Mouse (Mus musculus) Muller cell, postnatal 12 days (primary cell): ENCODE measurements around the gene Hoxd3.

Experiments used
- DNase-seq: peaks from one replicate; pipeline ENCODE4 v3.0.0-alpha.2; 2015; ENCODE audit errors: inconsistent ontology term

The Hoxd3 gene

DNA sequence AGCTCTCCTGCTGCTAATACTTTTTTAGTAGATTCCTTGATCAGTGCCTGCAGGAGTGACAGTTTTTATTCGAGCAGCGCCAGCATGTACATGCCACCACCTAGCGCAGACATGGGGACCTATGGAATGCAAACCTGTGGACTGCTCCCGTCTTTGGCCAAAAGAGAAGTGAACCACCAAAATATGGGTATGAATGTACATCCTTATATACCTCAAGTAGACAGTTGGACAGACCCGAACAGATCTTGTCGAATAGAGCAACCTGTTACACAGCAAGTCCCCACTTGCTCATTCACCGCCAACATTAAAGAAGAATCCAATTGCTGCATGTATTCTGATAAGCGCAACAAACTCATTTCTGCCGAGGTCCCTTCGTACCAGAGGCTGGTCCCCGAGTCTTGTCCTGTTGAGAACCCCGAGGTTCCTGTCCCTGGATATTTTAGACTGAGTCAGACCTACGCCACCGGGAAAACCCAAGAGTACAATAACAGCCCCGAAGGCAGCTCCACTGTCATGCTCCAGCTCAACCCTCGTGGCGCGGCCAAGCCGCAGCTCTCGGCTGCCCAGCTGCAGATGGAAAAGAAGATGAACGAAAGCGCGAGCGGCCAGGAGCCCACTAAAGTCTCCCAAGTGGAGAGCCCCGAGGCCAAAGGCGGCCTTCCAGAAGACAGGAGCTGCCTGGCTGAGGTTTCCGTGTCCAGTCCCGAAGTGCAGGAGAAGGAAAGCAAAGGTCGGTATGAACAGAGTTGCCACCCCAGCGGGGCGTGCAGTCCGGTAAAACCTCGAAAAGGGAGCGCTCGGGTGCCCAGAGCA, 19.5 kb upstream of the Hoxd3 start:
- DNase-seq = no peak

DNA sequence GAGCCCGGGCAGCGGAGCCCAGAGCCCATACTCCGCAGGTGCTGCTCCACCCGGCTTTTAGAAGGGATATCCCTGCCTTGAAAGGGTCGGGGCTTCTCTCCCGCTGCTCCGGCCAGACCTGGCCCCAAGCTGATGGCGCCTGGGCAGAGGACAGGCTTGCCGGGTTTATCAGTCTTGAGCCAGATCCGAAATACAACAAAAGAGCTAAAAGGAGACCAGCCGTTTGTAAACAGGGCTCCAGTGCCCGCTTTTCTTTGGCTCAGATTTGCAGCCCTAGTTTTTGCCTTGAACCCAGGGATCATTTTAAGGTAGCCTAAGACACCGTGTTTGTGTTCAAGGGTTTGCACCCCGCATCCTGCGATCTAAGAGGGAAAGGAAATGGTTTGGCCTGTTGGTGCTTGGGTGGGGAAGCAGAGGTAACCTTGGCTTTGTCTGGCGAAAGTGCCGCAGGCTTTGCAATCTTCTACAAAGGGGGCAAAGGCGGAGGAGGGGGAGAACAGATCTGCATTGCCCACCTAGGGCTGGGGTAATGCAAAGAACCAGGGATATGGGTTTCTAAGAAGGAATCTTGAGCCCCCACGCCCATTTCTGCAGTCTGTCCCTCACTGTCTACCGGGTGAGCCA, 18.8 kb upstream of the Hoxd3 start:
- DNase-seq = no peak

DNA sequence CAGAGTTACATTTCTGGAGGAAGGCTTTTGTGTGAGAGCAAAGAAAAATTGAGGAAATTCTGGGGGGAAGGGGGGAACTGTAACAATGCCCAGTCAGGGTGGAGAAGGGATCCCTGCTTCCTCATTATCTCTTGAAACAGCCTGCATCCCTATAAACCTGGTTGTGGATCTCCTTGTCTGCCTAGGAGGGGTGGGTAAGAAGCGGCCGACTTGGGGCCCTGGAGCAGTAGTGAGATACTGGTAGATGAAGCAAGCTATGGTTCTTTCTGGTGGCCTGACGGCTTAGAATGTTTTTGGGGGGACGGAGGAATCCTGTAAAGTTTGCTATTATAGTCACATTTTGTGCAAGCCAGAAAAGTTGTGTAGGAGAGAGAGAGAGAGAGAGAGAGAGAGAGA, 18.3 kb upstream of the Hoxd3 start:
- no peak for DNase-seq

DNA sequence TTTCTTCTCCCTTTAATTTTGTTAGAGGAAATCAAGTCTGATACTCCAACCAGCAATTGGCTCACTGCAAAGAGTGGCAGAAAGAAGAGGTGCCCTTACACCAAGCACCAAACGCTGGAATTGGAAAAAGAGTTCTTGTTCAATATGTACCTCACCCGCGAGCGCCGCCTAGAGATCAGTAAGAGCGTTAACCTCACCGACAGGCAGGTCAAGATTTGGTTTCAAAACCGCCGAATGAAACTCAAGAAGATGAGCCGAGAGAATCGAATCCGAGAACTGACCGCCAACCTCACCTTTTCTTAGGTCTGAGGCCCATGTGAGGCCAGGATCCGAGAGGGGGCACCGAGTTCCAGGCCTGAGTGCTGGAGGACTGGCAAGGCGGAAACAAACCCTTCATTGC, 17.7 kb upstream of the Hoxd3 start:
- DNase-seq = no peak

DNA sequence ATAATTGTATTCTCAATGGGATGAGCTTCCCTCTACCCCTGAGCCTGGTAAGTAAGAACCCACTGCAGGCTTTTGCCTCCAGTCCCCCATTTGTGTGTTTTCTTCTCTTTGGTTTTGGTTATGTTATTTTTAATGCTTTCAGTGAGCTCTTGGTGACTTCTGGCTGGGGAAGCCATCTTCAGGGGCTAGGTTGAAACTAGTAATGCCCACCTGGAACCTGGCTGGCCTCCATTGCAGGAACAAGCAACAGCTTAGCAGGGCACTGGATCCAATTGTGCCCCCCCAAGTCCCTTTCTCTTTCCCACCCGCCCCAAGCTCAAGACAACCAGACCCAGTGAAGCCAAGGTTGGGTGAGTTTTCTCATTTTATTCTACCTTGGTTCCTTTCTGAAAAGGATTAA, 16.3 kb upstream of the Hoxd3 start:
- no peak for DNase-seq

DNA sequence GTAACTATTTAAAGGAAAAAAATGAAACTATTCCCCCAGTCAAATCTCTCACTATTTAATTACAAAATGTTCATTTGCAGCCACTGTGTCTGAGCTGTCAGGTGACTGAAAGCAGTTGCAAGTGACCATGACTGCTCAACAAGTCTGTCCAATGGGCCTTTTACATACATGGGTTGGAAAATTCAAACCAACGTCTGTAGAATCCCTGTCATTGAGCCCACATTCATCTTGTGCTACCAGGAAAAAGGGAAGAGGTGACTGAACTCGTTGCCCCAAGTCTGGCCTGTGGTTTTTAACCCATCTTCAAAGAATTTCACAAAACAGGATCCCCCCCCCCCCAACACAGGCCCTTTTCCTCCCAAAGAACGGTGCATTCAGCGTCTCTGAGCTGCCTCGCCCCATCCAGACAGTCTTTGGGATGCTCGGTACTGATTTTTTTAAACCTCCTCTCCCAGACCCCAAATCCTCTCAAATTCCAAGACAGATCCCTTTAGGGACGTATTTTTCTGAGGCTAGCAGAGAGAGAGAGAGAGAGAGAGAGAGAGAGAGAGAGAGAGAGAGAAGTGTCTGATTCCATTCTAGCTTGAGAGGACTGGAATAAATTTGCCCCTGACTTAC, 15.8 kb upstream of the Hoxd3 start:
- no peak for DNase-seq

DNA sequence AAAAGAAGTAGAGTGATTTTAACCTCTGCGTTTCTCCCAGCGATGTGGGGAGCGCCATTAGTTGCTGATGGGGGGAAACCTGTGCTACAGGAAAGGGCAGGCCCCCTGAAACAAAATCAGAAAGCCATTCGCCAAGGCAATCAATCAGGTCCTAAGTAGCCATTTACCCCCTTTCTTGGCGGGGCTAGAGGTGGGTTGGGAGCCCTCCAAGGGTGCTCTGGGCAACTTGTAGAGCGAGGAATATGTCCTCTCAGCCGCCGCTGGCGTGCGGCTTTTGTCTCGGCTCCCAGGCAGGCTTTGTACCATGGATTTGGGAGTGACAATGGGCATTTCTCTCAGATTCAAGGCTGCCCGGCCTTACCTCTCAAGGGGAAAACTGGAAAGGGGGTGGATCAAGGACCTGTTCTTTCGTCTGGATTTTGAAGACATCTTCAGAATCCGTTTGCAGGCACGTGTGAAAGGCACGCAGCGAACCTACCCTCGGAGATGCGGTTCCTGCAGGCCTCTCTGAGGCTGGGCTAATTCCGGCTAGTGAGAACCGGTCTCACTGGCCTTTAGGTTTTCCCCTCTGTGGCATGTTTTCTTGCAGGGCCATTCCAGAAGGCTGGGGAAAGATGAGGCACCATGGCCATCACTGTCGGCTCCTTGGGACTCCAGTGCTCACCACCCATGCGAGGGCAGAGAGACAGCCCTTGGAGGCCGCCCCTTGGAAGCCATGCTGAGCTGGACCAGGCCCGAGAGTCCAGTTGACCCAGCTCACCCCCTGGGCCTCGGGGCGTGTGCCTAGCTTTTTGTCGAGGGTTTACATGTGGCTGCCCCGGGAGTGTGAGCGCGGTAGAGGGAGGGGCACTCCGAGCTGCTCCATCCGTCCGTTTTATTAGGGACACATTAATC, 15.0 kb upstream of the Hoxd3 start:
- no peak for DNase-seq

DNA sequence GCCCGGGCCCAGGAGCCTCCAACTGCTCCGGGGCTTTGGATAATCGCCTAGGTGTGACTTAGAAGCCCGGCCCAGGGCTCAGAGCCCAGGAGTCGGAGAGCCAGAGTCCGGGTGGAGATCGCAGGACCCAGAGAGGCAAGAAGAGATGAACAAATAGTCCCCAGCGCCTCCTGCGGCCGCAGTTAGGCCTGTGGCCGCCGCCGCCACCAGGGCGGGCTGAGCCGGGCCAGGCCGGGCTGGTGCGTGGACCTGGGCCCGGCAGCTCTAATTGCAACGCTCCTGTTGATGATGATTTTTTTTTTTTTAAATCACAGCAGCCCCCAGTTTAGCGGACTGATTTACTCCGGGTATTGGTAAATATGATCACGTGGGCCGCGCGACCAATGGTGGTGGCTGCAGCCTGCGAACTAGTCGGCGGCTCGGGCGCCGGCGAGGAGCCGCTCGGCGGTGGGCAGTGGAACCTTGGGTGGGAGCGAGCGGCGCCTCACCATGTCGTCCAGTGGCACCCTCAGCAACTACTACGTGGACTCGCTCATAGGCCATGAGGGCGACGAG, 14.1 kb upstream of the Hoxd3 start, which contains the start of gene Hoxd9:
TSS of gene Hoxd9 (plus strand) at position 161 of the 555 bp plus-strand sequence.
- no peak for DNase-seq

DNA sequence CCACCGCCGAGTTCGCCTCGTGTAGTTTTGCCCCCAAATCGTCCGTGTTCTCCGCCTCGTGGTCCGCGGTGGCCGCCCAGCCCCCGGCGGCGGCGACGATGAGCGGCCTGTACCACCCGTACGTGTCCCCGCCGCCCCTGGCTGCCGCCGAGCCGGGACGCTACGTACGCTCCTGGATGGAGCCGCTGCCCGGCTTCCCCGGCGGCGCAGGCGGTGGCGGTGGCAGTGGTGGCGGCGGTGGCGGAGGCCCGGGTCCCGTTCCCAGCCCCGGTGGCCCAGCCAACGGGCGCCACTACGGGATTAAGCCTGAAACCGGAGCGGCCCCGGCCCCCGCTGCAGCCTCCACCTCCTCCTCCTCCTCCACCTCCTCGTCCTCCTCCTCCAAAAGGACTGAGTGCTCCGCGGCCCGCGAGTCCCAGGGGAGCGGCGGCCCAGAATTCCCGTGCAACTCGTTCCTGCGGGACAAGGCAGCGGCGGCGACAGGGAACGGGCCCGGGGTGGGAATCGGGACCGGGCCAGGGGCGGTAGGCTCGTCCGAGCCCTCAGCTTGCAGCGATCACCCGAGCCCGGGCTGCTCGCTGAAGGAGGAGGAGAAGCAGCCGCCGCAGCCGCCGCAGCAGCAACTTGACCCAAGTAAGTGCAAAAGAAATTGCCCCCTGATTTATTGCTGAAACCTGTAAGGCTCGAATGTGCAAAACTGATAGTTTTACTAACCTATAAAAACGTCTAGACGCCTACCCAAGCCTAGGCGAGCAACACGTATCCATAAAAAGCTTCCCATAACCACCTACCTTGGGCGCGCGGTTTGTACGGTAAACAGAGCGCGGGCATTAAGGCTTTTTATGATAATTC, 13.3 kb upstream of the Hoxd3 start:
- no peak for DNase-seq

DNA sequence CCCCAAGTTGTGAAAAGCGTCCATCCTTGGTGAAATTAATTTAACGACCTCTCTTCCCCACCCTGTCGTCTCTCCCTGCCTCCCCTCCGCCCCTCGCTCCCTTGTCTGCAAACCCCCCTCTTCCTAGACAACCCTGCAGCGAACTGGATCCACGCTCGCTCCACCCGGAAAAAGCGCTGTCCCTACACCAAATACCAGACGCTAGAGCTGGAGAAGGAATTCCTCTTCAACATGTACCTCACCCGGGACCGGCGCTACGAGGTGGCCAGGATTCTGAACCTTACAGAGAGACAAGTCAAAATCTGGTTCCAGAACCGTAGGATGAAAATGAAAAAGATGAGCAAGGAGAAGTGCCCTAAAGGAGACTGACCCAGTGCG, 12.7 kb upstream of the Hoxd3 start:
- DNase-seq = no peak

DNA sequence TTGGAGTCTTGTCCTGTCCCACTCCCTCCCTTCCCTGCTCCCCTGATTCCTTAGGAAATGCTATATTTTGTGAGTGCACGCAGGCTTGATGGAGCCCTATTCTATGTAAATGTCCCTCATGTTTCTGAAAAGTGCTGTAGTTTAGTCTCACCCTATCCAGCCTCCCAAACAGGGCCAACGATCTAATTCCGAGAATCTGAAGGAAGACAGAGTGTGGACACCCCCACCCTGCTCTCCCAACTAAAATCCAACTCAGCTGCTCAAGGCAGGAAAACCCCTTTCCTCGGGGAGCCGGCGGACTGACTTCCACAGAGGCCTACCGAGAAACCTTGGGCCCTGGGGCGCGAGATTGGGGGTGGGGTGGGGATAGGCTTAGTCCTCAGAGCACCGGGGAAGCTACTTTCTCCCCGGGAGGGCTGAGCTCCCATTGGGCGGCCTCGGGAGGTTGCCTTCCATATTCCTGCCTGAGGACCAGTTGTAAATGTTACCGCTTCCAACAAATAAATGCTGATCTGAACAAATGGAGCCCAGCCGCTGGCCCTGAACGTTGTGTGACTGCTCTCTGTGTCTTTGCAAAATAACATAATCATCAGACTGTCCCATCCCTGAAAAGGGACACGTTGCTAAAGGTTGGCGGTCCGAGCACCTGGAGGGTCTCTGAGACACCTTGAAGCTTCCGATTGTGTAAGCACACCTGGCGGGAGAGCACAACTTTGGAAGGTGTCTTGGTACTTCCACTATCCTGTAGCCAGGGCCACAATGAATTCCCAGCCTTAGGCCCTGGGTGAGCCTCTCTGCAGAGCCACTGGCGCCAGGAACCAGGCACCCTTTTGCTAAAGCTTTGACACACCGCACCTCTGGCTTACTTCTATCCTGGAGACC, 11.8 kb upstream of the Hoxd3 start:
- DNase-seq = no peak

DNA sequence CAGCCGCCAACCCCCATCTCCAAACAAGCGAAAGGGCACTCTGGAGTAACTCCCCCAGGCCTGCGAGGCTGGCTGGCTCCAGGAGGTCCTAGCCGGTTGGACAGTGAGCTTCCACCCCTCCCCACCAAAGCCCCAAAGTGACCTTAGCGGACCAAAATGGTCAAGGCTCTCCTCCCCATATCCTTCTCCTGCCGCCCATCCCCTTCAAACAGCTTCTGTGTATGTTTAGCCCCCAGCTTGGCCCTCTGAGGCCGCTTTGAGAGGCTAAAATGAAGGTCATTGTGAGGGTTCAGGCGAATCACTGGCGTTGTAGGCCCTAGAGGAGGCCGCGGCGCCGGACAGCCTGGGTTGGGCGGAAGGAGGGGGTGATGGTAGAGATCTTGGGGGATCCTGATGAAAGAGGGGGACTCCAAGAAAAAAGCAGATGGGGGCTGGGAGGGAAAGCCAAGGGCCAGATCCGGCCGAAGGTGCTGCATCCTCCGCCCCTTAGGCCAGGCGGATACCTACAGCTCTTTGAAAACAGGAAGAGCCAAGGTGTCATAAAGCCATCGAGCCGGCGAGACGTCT, 11.1 kb upstream of the Hoxd3 start:
- no peak for DNase-seq

DNA sequence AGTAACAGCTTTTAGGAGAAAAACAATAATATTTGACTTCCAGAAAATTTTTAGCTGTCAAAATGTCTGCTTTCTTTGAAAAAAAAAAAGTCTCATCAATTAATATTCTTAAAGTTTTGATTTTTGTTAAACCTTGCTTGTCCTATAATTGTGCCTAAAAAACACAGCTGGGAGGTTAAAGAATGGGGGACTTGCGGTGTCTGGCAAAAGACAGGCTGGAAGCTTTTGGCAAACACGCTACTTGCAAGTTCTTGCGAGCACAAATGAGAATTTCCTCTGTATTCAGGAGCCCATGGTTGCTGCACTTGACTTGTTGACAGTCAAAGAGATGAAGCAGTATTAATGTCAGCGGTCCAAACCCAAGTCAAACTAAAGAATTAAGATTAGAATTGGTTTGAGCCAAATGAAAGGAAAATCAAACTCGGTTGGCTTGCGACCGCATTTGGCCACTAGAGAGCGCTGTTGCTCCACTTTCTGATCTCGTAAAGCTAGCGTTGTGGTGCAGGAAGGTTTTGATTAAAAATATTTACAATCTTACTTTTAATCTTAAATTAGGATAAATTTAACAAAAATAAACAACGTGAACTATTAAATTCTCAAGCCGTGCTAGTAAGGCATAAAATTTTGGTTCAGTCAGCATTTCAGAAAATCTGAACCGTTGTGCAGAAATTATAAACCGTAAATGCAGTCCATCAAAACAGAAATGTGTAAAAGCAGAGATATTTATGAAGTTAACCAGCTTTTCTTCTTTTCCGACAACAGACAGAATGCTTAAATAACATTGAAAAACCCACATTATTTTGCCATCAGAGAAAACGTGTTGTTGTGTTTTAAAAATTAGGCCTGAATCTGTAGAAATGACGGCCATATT, 9.5 kb upstream of the Hoxd3 start:
- DNase-seq = no peak

DNA sequence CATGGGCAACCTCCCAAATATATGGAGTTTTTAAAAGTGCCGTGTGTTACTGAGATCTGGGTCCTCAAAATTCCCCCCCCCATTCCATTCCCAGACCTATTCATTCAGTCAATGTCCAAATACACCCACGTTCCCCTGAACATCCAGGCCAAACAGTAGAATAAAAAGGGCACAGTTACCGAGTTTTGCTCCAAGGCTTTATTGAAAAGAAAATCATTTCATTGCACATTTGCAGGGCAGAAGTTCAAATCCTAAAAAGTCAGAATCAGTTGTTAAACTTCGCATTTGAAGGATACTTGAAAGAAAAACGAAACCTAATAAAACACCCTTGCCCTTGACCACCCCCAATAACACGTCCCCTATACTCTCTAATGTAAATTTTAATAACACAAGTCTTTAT, 8.9 kb upstream of the Hoxd3 start:
- DNase-seq = no peak

DNA sequence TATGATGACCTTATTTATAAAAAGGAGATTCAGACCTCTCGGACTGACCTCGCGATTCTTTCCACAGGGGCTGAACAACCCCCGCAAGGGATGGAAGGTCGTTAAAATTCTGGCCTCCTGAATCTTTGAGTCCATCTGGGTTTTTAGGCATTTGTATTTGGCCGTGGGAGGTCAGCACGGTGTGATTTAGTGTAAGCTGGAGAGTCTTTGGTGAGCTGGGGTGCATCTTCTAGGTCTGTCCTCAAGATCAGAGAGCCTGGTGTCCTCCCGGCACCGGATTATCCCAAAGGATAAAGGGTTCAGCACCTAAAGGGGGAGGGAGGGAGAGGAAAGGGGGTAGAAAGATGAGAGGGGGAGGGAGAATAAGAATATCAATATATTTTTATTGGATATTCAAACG, 8.4 kb upstream of the Hoxd3 start:
- no peak for DNase-seq

DNA sequence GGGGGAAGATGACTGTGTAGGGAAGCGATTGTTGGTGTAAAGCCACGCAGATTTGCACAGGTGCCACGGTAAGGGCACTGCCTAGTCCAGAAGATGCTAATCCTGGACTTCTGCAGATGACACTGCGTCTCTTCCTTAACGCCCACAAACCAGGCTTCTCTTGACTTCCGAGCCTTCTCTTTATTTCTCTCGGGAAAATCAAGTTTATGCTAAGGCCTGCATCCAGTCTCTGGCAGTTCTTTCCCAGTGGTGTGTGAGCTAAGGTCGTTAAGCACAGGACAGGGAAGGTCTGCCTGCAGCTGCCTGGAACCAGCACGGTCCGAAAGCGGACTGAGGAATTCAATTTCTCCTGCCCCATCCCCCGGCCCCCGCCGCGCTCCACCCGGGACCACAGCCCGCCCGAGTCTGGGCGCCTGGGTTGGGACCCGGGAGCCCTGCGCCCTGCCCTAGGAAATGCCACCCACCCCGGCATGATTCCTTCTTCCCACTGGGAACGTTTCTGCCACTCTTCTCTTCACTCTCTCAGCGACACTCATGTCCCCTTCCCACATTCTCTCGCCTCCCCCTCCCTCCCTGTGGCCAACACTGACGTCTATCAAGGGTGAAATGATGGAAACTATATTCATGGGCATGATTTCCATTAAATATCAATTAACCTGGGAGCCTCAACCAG, 7.9 kb upstream of the Hoxd3 start:
- DNase-seq = no peak

DNA sequence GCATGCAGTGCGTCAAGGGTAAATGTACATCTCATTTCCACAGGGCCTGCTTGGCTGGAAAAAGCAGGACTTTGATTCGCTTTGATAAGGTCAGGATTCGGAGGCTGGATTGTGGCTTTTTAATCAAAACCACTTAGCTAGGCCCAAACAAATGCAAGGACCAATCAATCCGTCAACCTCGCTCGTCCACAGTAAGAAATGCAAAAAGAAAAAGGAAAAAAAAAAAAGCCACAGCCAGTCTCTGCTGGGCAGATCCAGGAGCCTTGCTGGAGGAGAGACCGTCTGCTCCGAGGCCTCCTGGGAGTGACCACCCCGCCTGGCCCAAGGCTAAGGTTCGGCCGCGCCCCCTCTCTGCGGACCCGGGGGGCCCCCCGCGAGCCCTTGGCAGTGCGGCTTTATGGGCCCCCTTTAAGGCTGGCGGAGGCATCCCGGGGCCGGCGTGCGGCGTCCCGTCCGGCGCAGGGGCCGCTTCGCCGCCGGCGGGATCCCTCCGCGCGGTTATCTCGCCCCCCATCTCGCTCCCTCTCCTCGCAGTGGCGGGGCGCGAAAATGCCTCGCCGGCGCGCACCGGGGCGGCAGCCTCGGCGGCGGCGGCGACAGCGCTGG, 7.2 kb upstream of the Hoxd3 start, which contains the start of gene Hoxd8:
TSS of gene Hoxd8 (plus strand) at position 223 of the 606 bp plus-strand sequence.
- DNase-seq = no peak
